Mouse (Mus musculus) G1E (cell line): ENCODE measurements around the gene Fcmr. TPM values are rescaled to one million over a fixed set of nuclear protein-coding genes. Genes with fewer than 3 reads are reported as not detected.

Source experiments
- ATAC-seq: 2 replicates; pipeline ENCODE4 v1.8.0; 2016; ENCODE audit warnings: mild to moderate bottlenecking; ENCODE audit not compliant: insufficient number of reproducible peaks, poor library complexity, low FRiP score, severe bottlenecking; ENCODE audit errors: extremely low read depth
- DNase-seq: peaks from one replicate; pipeline ENCODE4 v3.0.0; 2012; ENCODE audit warnings: low spot score
- H3K27me3 ChIP-seq: 2 replicates; pipeline ENCODE4 v1.6.1; 2012; ENCODE audit warnings: mild to moderate bottlenecking, low read length, inconsistent platforms; ENCODE audit not compliant: insufficient read depth
- H3K36me3 ChIP-seq: replicated peaks from 2 replicates; pipeline ENCODE3; 2012; ENCODE audit warnings: mild to moderate bottlenecking, inconsistent platforms
- H3K4me1 ChIP-seq: 2 replicates; pipeline ENCODE4 v1.6.1; 2012; ENCODE audit warnings: low read depth, low read length, inconsistent platforms, mixed read lengths; ENCODE audit not compliant: insufficient read depth
- H3K4me3 ChIP-seq: 2 replicates; pipeline ENCODE4 v1.5.1; 2012; ENCODE audit warnings: low read depth, mild to moderate bottlenecking, inconsistent platforms, low read length, moderate library complexity, mixed read lengths
- H3K9me3 ChIP-seq: replicated peaks from 2 replicates; pipeline ENCODE4 v1.6.1; 2012; ENCODE audit warnings: inconsistent platforms
- CTCF ChIP-seq: IDR thresholded peaks from 2 replicates; pipeline ENCODE4 v1.5.1; 2012; ENCODE audit warnings: low read depth, low read length, inconsistent platforms, mixed read lengths
- GATA1 ChIP-seq: IDR thresholded peaks from 2 replicates; pipeline ENCODE4 v1.6.1; 2012; ENCODE audit warnings: borderline replicate concordance, low read length, inconsistent platforms, mixed read lengths
- GATA2 ChIP-seq: IDR thresholded peaks from 2 replicates; pipeline ENCODE4 v1.6.1; 2012; ENCODE audit warnings: low read depth, low read length, inconsistent platforms, borderline replicate concordance
- POLR2AphosphoS5 ChIP-seq: IDR thresholded peaks from 2 replicates; pipeline ENCODE4 v1.6.1; 2012; ENCODE audit warnings: low read depth, low read length, inconsistent platforms; ENCODE audit not compliant: insufficient replicate concordance
- TAL1 ChIP-seq: conservative IDR thresholded peaks from 2 replicates; pipeline ENCODE4 v1.6.1; 2012; ENCODE audit warnings: low read depth, low read length, inconsistent platforms, mixed read lengths
- polyA plus RNA-seq: library from polyadenylated mRNA; stranded (reverse); fragments of >175 nt; gene quantifications from 2 replicates; pipeline ENCODE4 v1.2.3, GENCODE M21; 2012
- total RNA-seq, 2 experiments: library from RNA; stranded (forward) in 1 of 2; stranded (reverse) in 1 of 2; fragments of 200-1000 nt in 1 of 2; fragments of >200 nt in 1 of 2; fragmentation: Nextera tagmentation in 1 of 2; gene quantifications; 2 replicates each; pipeline ENCODE4 v1.2.3; 2014 to 2017

The Fcmr gene
- total and polyA plus RNA-seq, 3 experiments = not detected

- no peak for TF ChIP-seq POLR2AphosphoS5
- no peak for TF ChIP-seq GATA2
- TF ChIP-seq TAL1 = no peak
- no peak for TF ChIP-seq GATA1
- TF ChIP-seq CTCF = no peak
- DNase-seq = no peak
Measured at GRCm38 (mm10) chr1:130894468-130894867, 29.0 kb downstream of the Fcmr start.

GRCm38 (mm10) chr1:130902505-130902904 is 37.0 kb downstream of the Fcmr start:
- no peak for TF ChIP-seq GATA1
- TF ChIP-seq CTCF = no peak
- TF ChIP-seq TAL1 = no peak
- TF ChIP-seq POLR2AphosphoS5 = no peak
- TF ChIP-seq GATA2 = no peak
- Histone ChIP-seq H3K9me3 (no peaks in the 10 kb centered on the region), H3K36me3 (no peaks in the 10 kb centered on the region), H3K4me1 (no peaks in the 10 kb centered on the region), H3K27me3 (peaks cover 8% of the 10 kb centered on the region; the same call in 1 of the 2 replicates), H3K4me3 (no peak overlapping the region)
- ATAC-seq = no peak
- DNase-seq = no peak

More at GRCm38 (mm10) chr1:130894468-130894867, 29.0 kb downstream of the Fcmr start:
- Histone ChIP-seq H3K4me1 (no peaks in the 10 kb centered on the region), H3K27me3 (peaks cover 11% of the 10 kb centered on the region; the same call in 1 of the 2 replicates), H3K9me3 (no peaks in the 10 kb centered on the region), H3K36me3 (no peaks in the 10 kb centered on the region), H3K4me3 (no peak overlapping the region)
- no peak for ATAC-seq

GRCm38 (mm10) chr1:130911401-130912010 is 46.0 kb downstream of the Fcmr start, which contains the start of gene Il20:
Il20 (minus strand) TSS chr1:130911451.
- Histone ChIP-seq H3K36me3 (no peaks in the 10 kb centered on the region), H3K27me3 (peaks cover 3% of the 10 kb centered on the region), H3K9me3 (no peaks in the 10 kb centered on the region), H3K4me3 (no peak within 1 kb of the TSS), H3K4me1 (no peaks in the 10 kb centered on the region)
- ATAC-seq = no peak
- no peak for DNase-seq
- TF ChIP-seq POLR2AphosphoS5 (no peak), TAL1 (no peak), CTCF (no peak)

- Histone ChIP-seq H3K4me1 (no peaks in the 10 kb centered on the region), H3K27me3 (no peaks in the 10 kb centered on the region; the same call in 1 of the 2 replicates), H3K36me3 (no peaks in the 10 kb centered on the region), H3K4me3 (no peak overlapping the region), H3K9me3 (no peaks in the 10 kb centered on the region)
- ATAC-seq (no peak), DNase-seq (no peak)
- TF ChIP-seq TAL1 (no peak), POLR2AphosphoS5 (no peak), CTCF (no peak), GATA1 (no peak)
Measured at GRCm38 (mm10) chr1:130918323-130918980, 53.0 kb downstream of the Fcmr start.

- Histone ChIP-seq H3K27me3 (peaks cover 5% of the 10 kb centered on the region), H3K4me1 (no peaks in the 10 kb centered on the region), H3K9me3 (no peaks in the 10 kb centered on the region), H3K4me3 (no peak overlapping the region), H3K36me3 (no peaks in the 10 kb centered on the region)
- TF ChIP-seq CTCF (0 out of 2 replicates have a peak, but pooled peaks have one; percentile 22), POLR2AphosphoS5 (no peak)
- ATAC-seq = no peak
- DNase-seq = no peak
Measured at GRCm38 (mm10) chr1:130926484-130926883, 61.0 kb downstream of the Fcmr start.

Other genes with a start within 250 kb of the Fcmr start
- gene Zp3r, start 236.0 kb upstream of the Fcmr start, total RNA-seq (2014; fragmentation: Nextera tagmentation) = not detected in 2 replicates
- gene Zp3r, start 236.0 kb upstream of the Fcmr start, total RNA-seq (2017) = 0.27 TPM in 1 of 2 replicates, not detected in the other
- not detected in 2 replicates for gene Zp3r, start 236.0 kb upstream of the Fcmr start, polyA plus RNA-seq
- not detected in 2 replicates for gene C4bp, start 204.0 kb upstream of the Fcmr start, total RNA-seq (2014; fragmentation: Nextera tagmentation)
- gene C4bp, start 204.0 kb upstream of the Fcmr start, total RNA-seq (2017) = 0.12 and 0.33 TPM in 2 replicates
- not detected in 2 replicates for gene C4bp, start 204.0 kb upstream of the Fcmr start, polyA plus RNA-seq
- not detected in 2 replicates for gene Gm29427, start 149.9 kb upstream of the Fcmr start, total RNA-seq (2014; fragmentation: Nextera tagmentation)
- gene Gm29427, start 149.9 kb upstream of the Fcmr start, total RNA-seq (2017) = 0.33 and 0.41 TPM in 2 replicates
- gene Gm29427, start 149.9 kb upstream of the Fcmr start, polyA plus RNA-seq = not detected in 2 replicates
- gene Yod1, start 148.3 kb upstream of the Fcmr start, total RNA-seq (2014; fragmentation: Nextera tagmentation) = 28.9 and 30.8 TPM in 2 replicates
- 18.3 and 21.3 TPM in 2 replicates for gene Yod1, start 148.3 kb upstream of the Fcmr start, total RNA-seq (2017)
- 1.7 and 2.7 TPM in 2 replicates for gene Yod1, start 148.3 kb upstream of the Fcmr start, polyA plus RNA-seq
- gene Pfkfb2, start 136.4 kb upstream of the Fcmr start, total RNA-seq (2014; fragmentation: Nextera tagmentation) = 42.4 and 47.1 TPM in 2 replicates
- gene Pfkfb2, start 136.4 kb upstream of the Fcmr start, total RNA-seq (2017) = 48.5 and 53.0 TPM in 2 replicates
- 7.0 and 12.5 TPM in 2 replicates for gene Pfkfb2, start 136.4 kb upstream of the Fcmr start, polyA plus RNA-seq
- gene AA986860, start 133.7 kb upstream of the Fcmr start, total RNA-seq (2014; fragmentation: Nextera tagmentation) = 3.5 and 8.6 TPM in 2 replicates
- gene AA986860, start 133.7 kb upstream of the Fcmr start, total RNA-seq (2017) = 1.1 and 1.2 TPM in 2 replicates
- 1.1 and 1.2 TPM in 2 replicates for gene AA986860, start 133.7 kb upstream of the Fcmr start, polyA plus RNA-seq
- gene Fcamr, start 64.8 kb upstream of the Fcmr start, total RNA-seq (2014; fragmentation: Nextera tagmentation) = not detected in 2 replicates
- not detected in 2 replicates for gene Fcamr, start 64.8 kb upstream of the Fcmr start, total RNA-seq (2017)
- gene Fcamr, start 64.8 kb upstream of the Fcmr start, polyA plus RNA-seq = not detected in 2 replicates
- gene Pigr, start 39.0 kb upstream of the Fcmr start, total RNA-seq (2014; fragmentation: Nextera tagmentation) = not detected in 2 replicates
- under 0.01 and 0.06 TPM in 2 replicates for gene Pigr, start 39.0 kb upstream of the Fcmr start, total RNA-seq (2017)
- gene Pigr, start 39.0 kb upstream of the Fcmr start, polyA plus RNA-seq = not detected in 2 replicates
- gene Il24, start 21.8 kb downstream of the Fcmr start, total RNA-seq (2014; fragmentation: Nextera tagmentation) = not detected in 2 replicates
- gene Il24, start 21.8 kb downstream of the Fcmr start, total RNA-seq (2017) = not detected in 2 replicates
- gene Il24, start 21.8 kb downstream of the Fcmr start, polyA plus RNA-seq = not detected in 2 replicates
- gene Il20, start 45.8 kb downstream of the Fcmr start, total RNA-seq (2014; fragmentation: Nextera tagmentation) = not detected in 2 replicates
- 0.12 TPM in 1 of 2 replicates, not detected in the other for gene Il20, start 45.8 kb downstream of the Fcmr start, total RNA-seq (2017)
- gene Il20, start 45.8 kb downstream of the Fcmr start, polyA plus RNA-seq = not detected in 2 replicates
- gene Il19, start 74.4 kb downstream of the Fcmr start, total RNA-seq (2014; fragmentation: Nextera tagmentation) = not detected in 2 replicates
- 0.17 TPM in 1 of 2 replicates, not detected in the other for gene Il19, start 74.4 kb downstream of the Fcmr start, total RNA-seq (2017)
- not detected in 2 replicates for gene Il19, start 74.4 kb downstream of the Fcmr start, polyA plus RNA-seq
- not detected in 2 replicates for gene Il10, start 154.2 kb downstream of the Fcmr start, total RNA-seq (2014; fragmentation: Nextera tagmentation)
- gene Il10, start 154.2 kb downstream of the Fcmr start, total RNA-seq (2017) = 0.12 TPM in 1 of 2 replicates, not detected in the other
- gene Il10, start 154.2 kb downstream of the Fcmr start, polyA plus RNA-seq = not detected in 2 replicates
- gene Mapkapk2, start 232.2 kb downstream of the Fcmr start, total RNA-seq (2014; fragmentation: Nextera tagmentation) = 93.4 and 112 TPM in 2 replicates
- 53.1 and 63.8 TPM in 2 replicates for gene Mapkapk2, start 232.2 kb downstream of the Fcmr start, total RNA-seq (2017)
- 64.3 and 79.4 TPM in 2 replicates for gene Mapkapk2, start 232.2 kb downstream of the Fcmr start, polyA plus RNA-seq